Mouse (Mus musculus): ENCODE data around the gene Nav3. TPM values are rescaled to one million over a fixed set of nuclear protein-coding genes. Genes with fewer than 3 reads are reported as not detected.

Nav3 gene
- total RNA-seq, 2 experiments from 2014 or later, result 77.6 to 79.2 TPM

DNA sequence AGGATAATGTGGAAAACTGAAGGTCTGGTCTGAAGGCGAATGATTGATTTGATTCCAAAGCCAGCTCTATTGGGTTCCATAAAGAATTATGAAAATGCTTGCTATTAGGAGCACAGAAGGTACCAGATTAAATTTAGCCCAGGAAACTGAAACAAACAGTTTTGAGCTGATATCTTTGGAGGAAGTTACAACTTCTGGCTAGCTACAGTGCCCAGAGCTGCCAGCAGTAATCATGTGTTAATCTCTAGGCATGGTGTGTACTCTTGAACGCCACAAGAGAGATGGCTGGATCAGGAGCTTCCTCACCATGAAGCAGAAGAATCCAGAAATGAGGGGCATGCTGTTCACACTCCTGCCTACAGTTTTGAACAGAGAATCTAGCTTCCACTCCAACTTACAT is 300.5 kb downstream of the Nav3 start:
- peak in 1 of 2 experiments; percentile 34 for DNase-seq (ENCODE audit: low spot score in 2 of 2)

GRCm38 (mm10) chr10:110154873-110155237 is 301.1 kb downstream of the Nav3 start:
- H3K27ac ChIP-seq, result peak overlapping the region; percentile 81
- no peak for DNase-seq (ENCODE audit: low spot score in 2 of 2)
- no peak for TF ChIP-seq CTCF (conservative IDR thresholded peaks at IDR 0.05)
- H3K4me3 ChIP-seq, result no peak overlapping the region

More for the DNA sequence above, 300.5 kb downstream of the Nav3 start:
- H3K4me3 ChIP-seq, result no peak overlapping the region
- peak overlapping the region; percentile 81 for H3K27ac ChIP-seq
- no peak for TF ChIP-seq CTCF (conservative IDR thresholded peaks at IDR 0.05)

GRCm38 (mm10) chr10:110154001-110154872 is 301.8 kb downstream of the Nav3 start:
- TF ChIP-seq CTCF (conservative IDR thresholded peaks at IDR 0.05), result peak; percentile 41
- Histone ChIP-seq H3K27ac (peak overlapping the region; percentile 81), H3K4me3 (no peak overlapping the region)
- no peak for DNase-seq (ENCODE audit: low spot score in 2 of 2)

DNA sequence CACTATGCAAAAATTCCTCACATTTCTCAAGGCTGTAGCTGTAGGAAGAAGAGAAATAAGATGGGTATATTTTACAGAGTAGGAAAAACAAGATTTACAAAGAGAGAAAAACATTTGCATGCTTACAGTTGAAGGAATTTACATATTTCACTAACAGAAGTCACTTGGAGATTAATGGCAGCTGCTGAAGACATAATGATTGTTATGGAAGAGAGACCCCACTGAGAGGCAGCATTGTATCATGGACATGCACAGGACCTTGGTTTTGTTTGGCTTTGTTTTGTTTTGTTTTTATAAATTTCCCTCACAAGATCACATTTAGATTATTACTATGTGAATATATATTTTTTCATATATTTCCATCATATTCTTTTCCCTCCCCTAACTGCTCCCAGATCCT is 335.4 kb downstream of the Nav3 start:
- Histone ChIP-seq H3K27ac (no peak overlapping the region), H3K4me3 (no peak overlapping the region)
- peak; percentile 66 for TF ChIP-seq CTCF (conservative IDR thresholded peaks at IDR 0.05)
- DNase-seq (ENCODE audit: low spot score in 2 of 2), result no peak

DNA sequence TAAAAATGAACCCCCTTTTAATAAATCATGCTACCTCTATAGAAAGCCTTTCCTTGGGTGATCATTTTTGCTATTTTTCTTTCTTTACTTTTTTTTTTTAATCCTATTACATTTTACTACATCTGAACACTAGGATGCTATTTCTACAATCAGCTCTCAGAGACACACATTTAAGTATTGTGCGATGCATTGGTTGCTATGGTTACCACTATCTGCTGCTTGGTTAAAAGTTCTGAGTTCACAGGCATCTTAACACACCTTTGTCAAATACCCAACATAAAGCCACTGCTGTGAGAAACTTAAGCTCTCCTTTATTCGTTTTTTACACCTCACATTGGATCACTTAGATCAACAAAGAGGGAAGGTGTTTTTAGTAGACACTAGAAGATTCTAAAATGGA is 338.7 kb downstream of the Nav3 start:
- Histone ChIP-seq H3K4me3 (no peak overlapping the region), H3K27ac (no peak overlapping the region)
- no peak for TF ChIP-seq CTCF (conservative IDR thresholded peaks at IDR 0.05)
- no peak for DNase-seq (ENCODE audit: low spot score in 2 of 2)

- Histone ChIP-seq H3K27ac (no peak overlapping the region), H3K4me3 (no peak overlapping the region)
- TF ChIP-seq CTCF (conservative IDR thresholded peaks at IDR 0.05), result no peak
- DNase-seq (ENCODE audit: low spot score in 2 of 2), result no peak
Measured at GRCm38 (mm10) chr10:110112669-110113458, 343.1 kb downstream of the Nav3 start.

DNA sequence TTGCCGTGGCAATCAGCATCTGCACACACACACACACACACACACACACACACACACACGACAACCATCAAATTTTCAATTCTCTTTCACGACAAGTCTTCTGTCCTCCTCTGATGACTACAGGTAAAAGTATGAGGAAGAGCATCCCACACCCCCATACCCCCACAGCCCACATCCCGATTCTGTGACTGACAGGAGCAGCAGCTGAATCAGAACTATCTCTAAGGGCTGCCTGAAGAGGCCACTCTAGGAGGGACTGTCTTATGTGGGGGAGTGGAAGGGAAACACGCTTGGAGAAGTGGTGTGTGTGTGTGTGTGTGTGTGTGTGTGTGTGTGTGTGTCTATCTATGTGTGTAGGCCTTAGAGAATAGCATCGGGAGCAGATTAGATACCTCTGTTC is 352.7 kb downstream of the Nav3 start:
- no peak overlapping the region for H3K4me3 ChIP-seq
- TF ChIP-seq CTCF (conservative IDR thresholded peaks at IDR 0.05), result no peak
- DNase-seq (ENCODE audit: low spot score in 2 of 2), result no peak
- no peak overlapping the region for H3K27ac ChIP-seq

DNA sequence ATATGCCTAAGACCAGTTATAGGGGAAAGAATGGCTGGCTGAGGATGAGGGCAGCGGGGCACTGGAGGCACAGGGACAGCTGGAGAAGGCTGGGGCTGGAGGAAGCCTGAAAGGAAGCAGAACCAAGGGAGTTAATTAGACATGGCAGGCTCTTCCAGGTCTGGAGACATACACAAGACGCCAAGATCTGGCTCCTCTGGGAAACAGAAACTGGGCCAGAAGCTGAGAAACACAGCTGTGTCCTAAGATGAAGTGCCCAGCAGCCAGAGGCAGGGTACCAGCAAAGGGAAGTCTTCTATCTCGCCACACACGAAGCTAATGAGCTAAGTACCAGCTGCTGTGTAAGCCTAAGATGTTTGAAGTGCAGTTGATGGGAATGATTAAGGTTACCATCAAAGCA is 353.8 kb downstream of the Nav3 start:
- no peak overlapping the region for H3K4me3 ChIP-seq

DNA sequence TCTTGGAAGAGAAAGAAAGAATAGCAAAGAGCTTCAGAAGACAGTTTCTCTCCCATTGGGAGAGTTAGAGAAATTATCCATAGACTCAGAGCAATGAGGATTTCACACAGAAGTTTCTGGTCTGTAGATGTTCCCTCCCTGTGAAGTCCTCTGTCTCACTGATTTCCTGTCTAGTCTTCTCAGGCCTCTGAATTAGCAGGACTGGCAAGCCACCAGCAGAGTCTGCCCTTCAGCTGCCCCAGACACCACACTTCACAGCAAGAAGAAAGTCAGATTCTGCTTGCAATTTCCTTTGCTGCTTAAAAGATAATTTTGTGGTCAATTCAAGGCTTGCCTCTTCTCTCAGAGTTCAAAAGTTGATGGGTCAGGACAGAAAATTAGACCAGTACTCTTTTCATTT is 361.6 kb downstream of the Nav3 start:
- DNase-seq (ENCODE audit: low spot score in 2 of 2), result peak in 1 of 2 experiments; percentile 23
- peak overlapping the region; percentile 49; the same call in 1 of the 2 replicates for H3K27ac ChIP-seq
- no peak overlapping the region for H3K4me3 ChIP-seq

More for the DNA sequence above, 353.8 kb downstream of the Nav3 start:
- no peak for TF ChIP-seq CTCF (conservative IDR thresholded peaks at IDR 0.05)
- no peak for DNase-seq (ENCODE audit: low spot score in 2 of 2)
- H3K27ac ChIP-seq, result no peak overlapping the region

GRCm38 (mm10) chr10:110088444-110089061 is 367.5 kb downstream of the Nav3 start:
- no peak for DNase-seq (ENCODE audit: low spot score in 2 of 2)
- no peak for TF ChIP-seq CTCF (conservative IDR thresholded peaks at IDR 0.05)
- Histone ChIP-seq H3K4me3 (no peak overlapping the region), H3K27ac (no peak overlapping the region)

More for the DNA sequence above, 361.6 kb downstream of the Nav3 start:
- TF ChIP-seq CTCF (conservative IDR thresholded peaks at IDR 0.05), result no peak; the same call in 1 of the 2 replicates

DNA sequence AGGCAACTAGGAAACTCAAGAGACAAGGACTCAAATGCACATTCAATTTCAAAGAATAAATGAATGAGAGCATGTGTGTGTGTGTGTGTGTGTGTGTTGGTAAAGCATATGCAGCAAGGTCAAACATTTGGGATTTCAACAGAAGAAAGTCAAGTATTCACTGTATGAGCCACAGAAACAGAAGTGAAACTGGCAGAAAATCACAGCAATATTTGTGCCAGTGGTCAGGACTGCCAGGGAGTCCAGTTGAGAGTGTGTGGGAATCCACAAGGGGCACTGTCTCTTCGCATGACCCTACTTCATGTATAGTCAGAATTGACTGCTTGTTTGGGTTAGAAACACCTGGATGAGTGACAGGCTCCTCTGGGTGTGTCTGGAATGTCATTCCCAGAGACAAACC is 370.1 kb downstream of the Nav3 start:
- no peak overlapping the region for H3K27ac ChIP-seq
- TF ChIP-seq CTCF (conservative IDR thresholded peaks at IDR 0.05), result no peak
- H3K4me3 ChIP-seq, result no peak overlapping the region
- DNase-seq (ENCODE audit: low spot score in 2 of 2), result no peak

DNA sequence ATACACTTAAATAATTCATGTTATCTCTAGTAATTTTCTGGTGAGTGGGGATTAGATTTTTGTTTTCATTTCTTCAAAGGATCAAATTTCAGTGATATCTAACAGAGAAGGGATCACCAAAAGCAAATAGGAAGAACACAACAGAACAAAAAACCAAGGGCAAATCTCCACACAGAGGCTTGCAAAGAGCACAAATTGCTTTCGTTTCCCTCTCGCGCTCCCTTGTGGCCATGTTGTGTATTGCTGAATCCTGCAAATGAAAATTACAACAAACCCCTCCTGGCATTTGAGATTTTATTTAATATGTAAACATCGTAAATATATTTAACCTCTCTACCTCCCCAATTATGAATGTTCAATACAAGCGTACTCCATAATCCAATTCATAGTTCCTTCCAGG is 370.8 kb downstream of the Nav3 start:
- no peak overlapping the region for H3K4me3 ChIP-seq
- peak in 1 of 2 experiments; percentile 69 for DNase-seq (ENCODE audit: low spot score in 2 of 2)
- peak; percentile 93 for TF ChIP-seq CTCF (conservative IDR thresholded peaks at IDR 0.05)
- no peak overlapping the region for H3K27ac ChIP-seq

DNA sequence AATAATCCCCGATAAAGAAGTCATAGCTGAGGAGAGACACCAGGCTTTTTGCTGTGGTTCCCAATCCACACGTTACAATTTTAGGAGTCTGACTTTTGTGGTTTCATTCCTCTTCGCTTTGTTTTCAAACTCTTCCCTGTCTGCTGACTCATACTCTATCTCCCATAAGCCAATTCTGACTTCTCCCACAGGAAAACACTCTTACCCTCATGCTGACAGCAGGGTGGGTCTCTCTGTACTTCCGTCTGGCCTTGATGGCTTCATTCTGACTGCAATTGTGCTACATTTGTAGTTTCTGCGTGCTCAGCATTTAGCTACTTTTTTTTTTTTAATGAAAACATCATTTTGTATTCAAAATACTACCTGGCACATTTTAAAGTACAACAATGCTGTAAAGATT is 379.4 kb downstream of the Nav3 start:
- no peak for TF ChIP-seq CTCF (conservative IDR thresholded peaks at IDR 0.05)
- no peak for DNase-seq (ENCODE audit: low spot score in 2 of 2)
- H3K4me3 ChIP-seq, result no peak overlapping the region
- H3K27ac ChIP-seq, result no peak overlapping the region

All from layer of hippocampus, adult 2 months (tissue).